Mouse (Mus musculus): ENCODE data around the gene Cfap298.

The Cfap298 gene

DNA sequence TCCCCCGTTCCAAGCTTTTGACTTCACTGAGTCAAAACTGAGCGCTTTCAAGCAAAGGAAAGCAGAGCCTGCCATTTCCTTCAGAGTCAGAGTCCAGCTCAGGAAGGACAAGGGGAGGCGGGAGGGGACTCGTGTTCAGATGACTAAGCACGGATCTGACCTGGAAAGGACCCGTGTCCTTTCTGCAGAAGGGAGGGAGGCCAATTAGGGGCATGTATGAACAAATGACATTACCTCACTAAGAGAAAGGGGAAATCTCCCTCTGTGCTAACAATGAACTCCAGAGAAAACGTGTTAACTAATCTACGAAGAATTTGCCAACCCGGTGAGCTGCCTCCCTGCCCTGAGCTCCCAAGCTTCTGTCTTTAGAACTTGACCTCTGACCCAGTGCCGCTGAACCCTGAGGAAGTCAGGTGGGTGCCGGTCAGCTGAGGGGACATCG lies 18.9 kb downstream of the Cfap298 start:
- in situ Hi-C loops (cut with MboI; ENCODE audit: low sequenced_read_pairs), result no loop called here

DNA sequence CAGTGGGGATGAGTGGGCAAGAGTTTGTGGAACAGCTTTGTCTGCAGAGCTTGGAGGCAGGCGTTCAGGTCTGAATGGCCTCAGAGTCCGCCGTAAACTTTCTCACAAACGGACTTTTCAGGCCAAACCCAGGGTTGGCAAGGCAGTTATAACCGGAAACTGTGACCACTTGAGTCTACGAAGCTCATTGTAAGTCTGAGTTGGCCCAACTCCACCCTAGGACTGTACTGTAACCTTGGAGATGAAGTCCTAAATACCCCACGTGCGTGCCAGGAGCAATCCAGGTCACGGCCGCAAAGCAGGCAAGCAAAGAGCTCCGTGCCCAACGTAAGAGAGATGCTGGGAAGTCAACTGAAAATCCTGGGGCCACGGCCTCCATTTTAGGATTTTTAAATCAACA lies 23.1 kb downstream of the Cfap298 start:
- in situ Hi-C loops (cut with MboI; ENCODE audit: low sequenced_read_pairs), result no loop called here

DNA sequence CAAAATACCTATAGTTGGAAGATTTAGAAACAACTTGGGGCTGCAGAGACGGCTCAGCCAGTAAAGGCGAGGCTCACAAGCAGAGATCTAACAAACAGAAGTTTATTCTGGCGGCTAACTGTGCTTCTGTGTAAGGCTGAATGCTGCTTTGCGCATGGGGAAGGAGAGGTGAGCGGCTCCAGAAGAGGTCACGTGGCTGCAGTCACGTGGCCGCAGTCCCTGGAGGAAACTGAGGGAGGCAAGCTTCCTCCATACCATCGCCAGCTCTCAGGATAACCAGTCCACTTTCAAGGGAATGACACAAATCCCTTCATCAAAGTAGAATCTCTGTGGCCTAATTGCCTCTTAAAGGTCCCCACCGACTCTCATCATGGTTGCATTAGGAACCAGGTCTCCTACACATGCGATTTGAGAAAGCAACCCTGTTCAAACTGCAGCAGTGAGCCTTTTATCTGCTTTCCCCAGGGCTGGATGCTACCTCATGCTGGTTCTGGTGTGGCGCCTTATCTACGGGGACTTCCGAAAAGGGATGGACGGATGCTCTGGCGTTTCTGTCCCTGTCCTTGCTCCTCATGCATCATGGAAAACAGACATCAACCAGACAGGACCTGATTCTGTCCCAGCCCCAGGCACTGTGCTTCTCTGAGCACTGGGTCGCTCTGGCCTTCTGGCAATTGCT lies 23.9 kb downstream of the Cfap298 start:
- in situ Hi-C loops (cut with MboI; ENCODE audit: low sequenced_read_pairs), result no loop called here

DNA sequence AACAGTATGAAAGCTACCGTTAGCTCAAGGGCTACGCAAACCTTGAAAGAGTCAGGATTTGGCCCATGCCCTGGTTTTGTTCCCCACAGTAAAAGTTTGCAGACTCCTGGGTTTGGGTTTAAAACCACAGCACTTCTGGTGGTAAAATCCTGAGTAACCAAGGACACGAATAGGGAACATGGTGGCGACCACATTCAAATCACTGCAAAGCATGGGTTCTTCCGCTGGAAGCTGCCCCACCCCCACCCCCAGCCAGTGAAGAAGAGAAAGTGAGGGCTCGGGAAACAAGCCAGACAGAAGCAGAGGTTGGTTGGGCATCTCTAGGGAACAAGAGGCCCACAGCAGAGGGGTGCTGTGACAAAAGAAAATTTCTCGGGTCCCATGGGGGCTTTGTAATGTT lies 27.7 kb downstream of the Cfap298 start:
- in situ Hi-C loops (cut with MboI; ENCODE audit: low sequenced_read_pairs), result no loop called here

DNA sequence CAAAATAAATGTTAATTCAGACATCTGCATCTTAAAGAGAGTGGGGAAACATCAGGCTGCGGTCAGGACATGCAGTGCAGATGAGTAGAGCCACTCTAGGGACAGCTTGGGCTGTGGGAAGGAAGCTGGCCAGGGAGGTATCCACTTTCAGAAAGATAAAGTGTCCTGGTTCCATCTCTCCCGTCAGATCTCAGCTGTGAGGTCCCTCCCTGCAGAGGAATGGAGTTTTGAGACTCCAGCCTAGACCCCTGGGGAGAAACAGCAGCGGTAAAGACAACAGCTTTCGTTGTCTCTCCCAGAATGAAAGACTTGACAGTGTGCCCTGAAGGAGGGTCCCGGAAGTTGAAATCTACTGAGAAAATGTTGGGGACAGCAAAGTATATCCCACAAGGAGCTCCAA lies 31.6 kb downstream of the Cfap298 start:
- in situ Hi-C loops (cut with MboI; ENCODE audit: low sequenced_read_pairs), result no loop called here

DNA sequence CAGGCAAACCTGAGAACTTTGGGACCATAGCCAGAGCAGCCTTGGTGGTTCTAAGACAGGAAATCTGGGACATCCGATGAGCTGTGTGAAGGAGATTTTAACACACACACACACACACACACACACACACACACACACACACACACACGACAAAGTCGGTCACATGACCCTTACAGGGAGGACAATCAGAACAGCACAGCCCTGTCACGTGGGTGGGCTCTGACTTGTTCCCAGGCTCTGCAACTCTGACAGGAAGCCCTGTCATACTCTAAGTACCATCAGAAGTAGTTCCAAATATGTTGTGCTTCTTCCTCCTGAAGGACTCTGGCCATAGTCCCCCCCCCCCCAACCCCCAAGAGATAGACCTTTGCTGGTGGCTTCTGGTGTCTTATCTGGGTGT lies 33.5 kb downstream of the Cfap298 start:
- in situ Hi-C loops (cut with MboI; ENCODE audit: low sequenced_read_pairs), result no loop called here

DNA sequence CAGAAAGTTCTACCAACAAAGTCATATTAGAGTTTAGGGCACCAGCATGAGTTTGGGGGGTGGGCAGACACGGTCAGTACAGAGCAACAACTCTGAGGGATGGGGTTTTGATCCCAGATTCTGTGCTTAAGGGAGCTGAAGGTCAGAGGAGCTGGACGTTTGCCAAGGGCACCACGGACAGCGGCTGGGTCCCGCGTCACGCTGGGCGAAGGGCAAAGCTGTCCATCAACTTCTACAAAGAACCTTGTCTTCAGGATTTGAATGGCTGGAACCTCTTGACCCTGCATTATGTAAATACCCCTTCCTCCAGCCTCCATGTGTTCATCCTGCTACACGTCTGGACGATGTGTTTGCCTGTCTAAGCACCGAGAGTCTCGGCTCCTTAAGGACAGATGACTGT lies 35.4 kb downstream of the Cfap298 start:
- in situ Hi-C loops (cut with MboI; ENCODE audit: low sequenced_read_pairs), result no loop called here

DNA sequence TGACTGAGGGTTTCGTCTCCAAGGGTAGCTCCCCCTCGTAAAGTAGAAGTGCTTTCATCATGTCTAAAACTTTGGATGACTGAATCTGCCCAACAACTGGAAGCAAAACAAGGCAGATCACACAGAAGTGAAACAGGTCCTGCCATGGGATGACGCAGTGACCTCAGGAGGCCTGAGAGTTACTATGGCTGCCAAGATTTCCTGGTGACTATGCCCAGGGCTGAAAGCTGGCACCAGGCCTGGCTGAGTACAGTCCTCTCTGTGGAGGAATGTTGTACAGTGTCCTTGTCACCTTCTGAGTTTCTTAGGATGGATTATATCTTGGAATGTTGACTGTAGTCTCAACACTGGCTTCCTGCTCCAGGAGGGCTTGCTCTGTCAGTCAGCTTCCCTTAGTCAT lies 37.3 kb downstream of the Cfap298 start:
- in situ Hi-C loops (cut with MboI; ENCODE audit: low sequenced_read_pairs), result no loop called here

DNA sequence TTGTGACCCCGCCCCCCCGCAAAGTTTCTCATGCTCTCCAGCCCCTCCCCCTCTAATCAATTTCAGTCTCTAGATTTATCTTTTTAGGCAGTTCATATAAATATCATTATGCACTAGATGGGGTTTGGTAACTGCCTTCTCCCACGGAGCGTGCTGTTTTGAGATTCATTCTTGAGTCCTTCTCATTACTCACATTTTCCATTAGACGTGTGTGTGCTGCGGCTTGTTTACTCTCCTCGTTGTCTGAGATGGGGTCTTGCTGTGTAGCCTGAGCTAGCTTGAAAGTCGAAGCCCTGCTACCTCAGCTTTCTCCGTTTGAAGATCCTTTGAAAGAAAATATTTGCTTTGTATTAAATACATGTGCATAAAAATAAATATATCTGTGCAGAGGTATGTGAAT lies 41.1 kb downstream of the Cfap298 start:
- in situ Hi-C loops (cut with MboI; ENCODE audit: low sequenced_read_pairs), result no loop called here

DNA sequence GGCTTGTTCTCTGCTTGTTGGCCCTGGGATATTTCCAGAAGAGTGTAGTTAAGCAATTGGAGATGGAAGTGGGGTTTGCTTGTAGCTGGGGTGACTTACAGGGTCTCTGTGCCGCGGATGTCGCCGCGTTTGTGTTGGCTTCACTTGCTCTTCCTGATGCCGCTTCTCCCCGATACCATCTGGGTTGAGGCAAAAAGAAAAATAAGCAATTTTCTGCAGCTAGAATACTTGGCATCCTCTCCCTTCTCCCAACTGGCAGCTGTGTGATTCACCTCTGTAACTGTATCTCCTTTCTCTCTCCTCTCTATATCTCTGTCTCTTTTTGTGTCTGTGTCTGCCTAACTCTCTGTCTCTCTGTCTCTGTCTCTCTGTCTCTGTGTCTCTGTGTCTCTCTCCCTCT lies 41.9 kb downstream of the Cfap298 start:
- in situ Hi-C loops (cut with MboI; ENCODE audit: low sequenced_read_pairs), result no loop called here

DNA sequence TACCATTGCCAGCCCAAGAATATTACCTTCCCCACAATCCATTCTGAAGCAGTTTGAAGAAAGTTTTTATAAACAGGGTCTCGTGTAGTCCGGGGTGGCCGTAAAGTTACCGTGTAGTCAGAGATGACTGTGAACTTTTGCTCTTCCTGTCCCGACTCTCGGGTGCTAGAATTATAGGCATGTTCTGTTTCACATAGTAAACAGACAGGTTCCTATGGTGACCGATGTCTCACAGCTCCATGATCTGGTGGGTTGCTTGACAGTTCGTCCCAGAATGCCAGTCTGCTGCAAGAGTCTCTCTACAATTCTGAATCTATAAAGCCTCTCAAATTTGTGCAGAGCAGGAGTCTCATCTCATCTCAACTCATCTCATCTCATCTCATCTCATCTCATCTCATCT lies 42.8 kb downstream of the Cfap298 start:
- in situ Hi-C loops (cut with MboI; ENCODE audit: low sequenced_read_pairs), result no loop called here

DNA sequence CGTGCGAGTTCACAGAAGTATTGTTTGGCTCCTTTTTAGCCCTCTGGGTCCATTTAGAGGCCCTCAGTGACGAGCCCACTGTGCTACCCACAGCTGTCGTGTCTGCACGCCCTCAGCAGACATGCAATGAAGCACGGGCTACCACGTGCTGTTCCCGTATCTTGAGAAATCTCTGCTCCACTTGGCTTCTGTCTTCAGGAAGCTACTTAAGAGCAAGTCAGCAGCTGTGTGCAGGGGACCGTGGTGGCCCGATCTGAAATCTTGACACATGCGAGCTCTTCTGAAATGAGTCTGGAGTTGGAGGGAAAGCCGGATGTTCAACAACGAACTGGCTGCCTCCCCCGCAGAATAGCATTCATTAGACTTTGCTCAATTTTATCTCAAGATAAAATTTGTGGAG lies 43.3 kb downstream of the Cfap298 start:
- in situ Hi-C loops (cut with MboI; ENCODE audit: low sequenced_read_pairs), result no loop called here

DNA sequence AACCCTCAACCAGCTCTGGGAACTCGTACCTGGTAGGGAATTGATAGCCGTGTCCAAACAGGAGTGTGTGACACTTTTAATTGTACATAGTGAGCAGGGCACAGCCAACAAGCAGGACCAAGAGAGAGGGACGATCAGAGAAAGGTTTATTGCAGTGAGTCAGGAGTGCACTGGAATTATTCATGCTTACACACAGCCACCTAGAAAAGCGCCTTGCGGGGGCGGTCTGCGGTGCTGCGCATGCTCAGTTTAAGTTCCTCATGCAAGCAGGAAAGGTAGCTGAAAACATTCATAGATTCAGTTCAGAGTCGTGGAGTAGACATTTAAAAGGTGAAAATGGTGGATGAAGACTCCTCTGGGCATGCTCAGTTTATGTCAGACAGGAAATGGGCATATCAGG lies 44.2 kb downstream of the Cfap298 start:
- in situ Hi-C loops (cut with MboI; ENCODE audit: low sequenced_read_pairs), result no loop called here

DNA sequence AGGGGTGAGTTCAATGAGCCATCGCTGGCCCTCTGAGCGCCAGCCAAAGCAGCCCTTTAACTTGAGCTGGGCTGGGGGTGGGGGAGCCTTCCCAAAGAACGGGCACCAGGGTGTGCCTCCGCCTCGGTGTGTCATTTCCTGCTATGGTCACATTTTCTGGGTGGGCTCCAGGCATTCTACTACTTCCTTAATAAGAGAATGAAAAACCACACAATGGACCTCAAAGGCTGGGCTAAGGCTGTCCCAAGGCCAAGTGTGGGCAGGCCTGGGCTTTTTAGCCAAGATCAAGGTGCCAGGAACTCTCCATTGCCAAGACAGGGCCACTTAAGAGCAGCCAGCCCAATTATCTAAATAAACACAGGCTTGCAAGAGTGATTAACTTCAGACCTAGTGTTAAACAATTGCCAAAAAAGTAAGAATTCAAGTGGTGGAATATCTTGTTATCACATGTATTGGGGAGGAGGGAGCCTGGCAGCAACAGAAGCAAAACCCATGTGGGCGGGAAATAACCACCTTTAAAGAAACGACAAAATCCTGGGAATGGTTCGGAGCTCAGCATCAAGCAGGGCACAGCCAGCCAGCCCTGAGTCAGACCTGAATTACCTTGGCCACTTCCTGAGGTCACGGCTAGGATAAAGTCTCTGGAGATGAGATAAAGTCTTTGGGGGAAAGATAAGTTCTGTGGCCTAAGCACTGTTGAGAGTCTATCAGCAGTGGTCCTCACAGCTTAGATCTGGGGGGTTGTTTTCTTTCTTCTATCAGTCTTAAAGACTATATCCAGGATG lies 48.9 kb downstream of the Cfap298 start:
- in situ Hi-C loops (cut with MboI; ENCODE audit: low sequenced_read_pairs), result no loop called here

DNA sequence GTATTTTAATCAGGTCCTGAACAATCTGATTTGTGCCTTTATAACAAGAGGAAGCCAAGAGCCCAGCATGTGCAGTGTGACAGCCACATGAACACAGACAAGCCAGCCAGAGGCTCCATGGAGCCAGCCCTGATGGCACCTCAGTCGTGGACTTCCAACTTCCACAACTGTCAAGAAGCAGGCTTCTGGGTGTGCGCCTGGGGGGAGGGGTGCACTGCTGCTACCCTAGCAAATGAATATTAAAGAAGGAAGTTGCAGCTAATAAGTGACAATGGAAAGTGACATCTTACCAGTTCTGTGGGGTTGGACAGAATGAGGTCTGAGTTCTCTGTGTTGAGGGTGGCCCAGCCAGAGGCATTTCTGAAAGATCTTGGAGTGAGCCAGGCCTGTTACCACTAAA lies 49.6 kb downstream of the Cfap298 start:
- in situ Hi-C loops (cut with MboI; ENCODE audit: low sequenced_read_pairs), result no loop called here

DNA sequence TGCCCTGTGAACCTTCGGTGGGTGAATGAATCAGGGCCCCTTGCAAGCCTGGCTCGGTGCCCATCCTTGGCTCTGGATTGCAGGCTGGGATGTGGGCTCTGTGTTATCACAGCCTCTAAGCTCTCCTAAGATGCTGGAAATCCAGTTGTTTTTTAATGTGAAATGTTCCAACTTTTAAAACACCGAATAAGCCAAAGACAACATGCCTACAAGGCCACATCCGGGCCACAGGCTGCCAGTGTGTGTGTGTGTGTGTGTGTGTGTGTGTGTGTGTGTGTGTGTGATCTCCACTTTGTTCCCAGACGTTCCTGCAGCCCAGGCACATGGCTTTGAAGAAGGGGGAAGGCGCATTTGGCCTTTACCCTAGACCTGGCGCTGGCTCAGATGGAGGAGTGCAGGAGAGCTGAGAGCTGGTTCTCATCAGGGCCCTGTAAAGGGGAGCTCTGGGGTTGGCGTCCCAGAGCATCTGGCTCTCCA lies 52.4 kb downstream of the Cfap298 start:
- in situ Hi-C loops (cut with MboI; ENCODE audit: low sequenced_read_pairs), result no loop called here

DNA sequence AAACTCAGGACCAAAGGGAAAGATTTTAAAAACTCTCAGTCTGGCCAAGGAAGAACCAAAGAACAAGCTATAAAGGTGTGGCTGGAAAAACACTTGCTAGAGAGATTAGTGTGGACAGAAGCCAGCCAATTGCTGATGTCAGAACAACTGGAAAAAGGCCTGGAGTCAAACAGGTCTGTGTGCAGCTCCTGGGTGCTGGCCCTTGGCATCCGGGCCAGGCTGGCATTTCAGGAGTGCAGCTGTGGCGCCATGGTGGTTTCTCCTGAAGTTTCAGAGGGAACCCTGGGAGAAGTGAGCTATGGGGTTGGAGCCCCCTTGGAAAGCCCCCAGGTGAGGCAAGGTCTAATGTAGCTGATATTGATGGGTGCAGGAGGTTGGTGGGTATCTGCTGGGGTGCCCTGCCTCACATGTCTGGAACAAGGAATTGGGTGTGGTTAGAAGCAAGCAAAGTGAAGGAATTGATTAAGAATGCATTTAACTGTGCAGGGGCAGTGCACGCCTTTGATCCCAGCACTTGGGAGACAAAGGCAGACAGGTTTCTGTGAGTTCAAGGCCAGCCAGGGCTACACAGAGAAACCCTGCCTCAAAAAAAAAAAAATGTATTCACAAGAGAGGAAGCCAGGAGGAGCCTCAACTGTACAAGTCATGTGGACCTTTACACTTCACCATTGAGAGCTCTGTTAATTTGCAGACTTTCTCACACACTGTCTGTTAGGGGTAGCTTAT lies 56.6 kb downstream of the Cfap298 start:
- in situ Hi-C loops (cut with MboI; ENCODE audit: low sequenced_read_pairs), result no loop called here

Data from CH12F3 (cell line).